Mouse (Mus musculus) megakaryocyte, embryonic 14.5 days (primary cell): ENCODE measurements around the gene Mrgprg.

Source experiments
- FLI1 ChIP-seq: IDR thresholded peaks from 2 replicates; pipeline ENCODE4 v1.6.1; 2012; ENCODE audit warnings: low read length, inconsistent platforms, mixed read lengths
- GATA1 ChIP-seq: IDR thresholded peaks from 3 replicates; pipeline ENCODE4 v1.6.1; 2012; ENCODE audit warnings: mixed read lengths, low read length, inconsistent platforms, borderline replicate concordance

GRCm38 (mm10) chr7:143793121-143793520 lies 26.3 kb upstream of the Mrgprg start:
- TF ChIP-seq GATA1: no peak
- TF ChIP-seq FLI1: no peak
